Mouse (Mus musculus) left cerebral cortex, adult 11 months (tissue): ENCODE results near the gene Pilrb1.

Experiments
- DNase-seq: peaks from one replicate; pipeline ENCODE4 v3.0.0; 2022; ENCODE audit warnings: low spot score

Pilrb1 gene

DNA sequence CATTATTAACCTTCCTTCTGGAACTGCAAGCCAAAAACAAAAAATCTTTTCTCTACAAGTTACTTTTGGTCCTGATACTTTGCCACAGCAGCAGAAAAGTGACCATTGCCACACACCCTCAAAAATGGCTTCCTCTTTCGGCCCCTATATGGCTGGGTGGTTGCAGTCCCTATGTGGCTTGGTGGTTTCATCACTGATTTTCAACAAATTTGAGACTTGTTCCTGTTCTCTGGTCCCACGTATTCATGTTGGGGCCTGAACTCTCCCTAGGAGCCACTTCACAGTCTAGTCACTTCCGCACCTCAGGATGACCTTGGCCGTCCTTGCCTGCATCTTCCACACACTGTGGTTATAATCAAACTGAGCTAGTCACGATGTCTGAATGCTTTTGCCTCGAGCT, 29.2 kb downstream of the Pilrb1 start:
- DNase-seq: no peak

DNA sequence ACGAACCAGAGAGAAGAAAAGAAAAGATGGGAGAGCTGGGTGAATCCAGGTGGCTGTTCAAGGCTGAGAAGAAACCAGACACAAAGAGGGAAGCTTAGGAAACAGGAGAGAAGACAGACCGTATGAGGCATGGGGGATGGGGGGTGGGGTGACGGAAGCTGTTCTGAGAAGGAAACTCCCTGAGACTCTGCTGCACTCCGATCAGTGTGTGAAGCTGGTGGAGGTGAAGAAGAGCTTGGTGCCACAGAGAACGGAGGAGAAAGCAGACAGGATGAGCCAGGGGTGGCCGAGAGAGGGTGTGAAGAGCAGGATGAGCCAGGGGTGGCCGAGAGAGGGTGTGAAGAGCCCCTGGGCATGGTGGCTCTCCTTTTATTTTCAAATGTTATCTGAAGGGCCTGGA, 31.5 kb downstream of the Pilrb1 start:
- DNase-seq: no peak

GRCm38 (mm10) chr5:137825971-137826370, 31.9 kb downstream of the Pilrb1 start:
- DNase-seq: no peak

DNA sequence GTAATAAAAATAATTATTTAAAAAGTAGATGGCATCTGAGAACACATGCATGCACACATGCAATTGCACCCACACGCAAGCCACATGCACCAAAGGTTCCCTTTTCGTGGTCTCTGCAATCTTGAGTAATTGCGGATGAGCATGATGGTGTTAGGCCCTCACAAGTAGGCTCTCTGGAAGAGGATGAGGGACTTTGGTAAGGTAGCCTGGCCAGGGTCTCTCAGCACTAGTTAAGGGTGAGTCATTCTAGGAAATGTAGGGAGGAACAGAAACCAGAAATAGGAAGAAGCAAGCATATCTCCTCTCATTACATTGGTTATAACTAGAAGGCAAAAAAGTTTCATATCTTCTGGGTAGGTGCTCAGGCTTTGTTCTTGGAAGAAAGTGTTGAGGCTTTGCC, 32.9 kb downstream of the Pilrb1 start:
- DNase-seq: no peak

GRCm38 (mm10) chr5:137823455-137824045, 34.4 kb downstream of the Pilrb1 start:
- DNase-seq: no peak

DNA sequence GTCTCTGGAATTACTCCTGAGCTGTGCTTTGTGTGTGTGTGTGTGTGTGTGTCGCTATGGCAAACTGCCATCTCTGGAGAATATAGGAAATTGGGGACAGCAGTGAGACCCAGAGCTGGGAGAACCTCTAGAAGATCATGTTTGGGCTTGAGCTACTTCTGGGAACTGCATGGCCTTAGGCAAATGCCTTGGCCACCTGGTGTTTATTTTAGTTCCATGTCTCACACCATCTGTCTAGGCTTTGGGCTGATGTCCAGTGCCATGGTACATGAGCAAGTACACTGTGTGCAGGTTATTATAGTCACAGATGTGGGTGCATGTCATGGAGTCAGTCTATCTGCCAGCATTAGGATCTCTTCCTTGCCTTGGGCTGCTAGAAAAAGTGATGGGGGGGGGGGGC, 35.3 kb downstream of the Pilrb1 start:
- no peak for DNase-seq

DNA sequence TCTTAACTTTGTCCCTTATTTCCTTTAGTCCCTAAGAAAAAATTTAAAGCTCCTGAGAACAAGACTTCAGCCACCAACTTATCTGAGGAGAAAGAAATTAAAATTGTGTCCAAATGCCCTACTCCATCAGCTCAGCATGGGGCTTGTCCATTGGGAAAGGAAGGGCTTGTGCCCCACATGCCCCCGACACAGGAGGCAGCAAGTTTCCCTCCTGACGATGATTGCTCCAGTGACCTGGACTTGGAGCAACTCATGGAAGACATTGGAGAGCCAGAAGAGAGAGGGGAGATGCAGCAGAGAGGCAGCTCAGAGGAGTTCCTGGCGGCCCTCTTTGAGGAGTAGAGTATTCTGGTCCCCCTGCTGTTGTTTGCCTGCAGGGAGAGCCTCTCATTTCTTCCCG, 35.8 kb downstream of the Pilrb1 start:
- DNase-seq: no peak

DNA sequence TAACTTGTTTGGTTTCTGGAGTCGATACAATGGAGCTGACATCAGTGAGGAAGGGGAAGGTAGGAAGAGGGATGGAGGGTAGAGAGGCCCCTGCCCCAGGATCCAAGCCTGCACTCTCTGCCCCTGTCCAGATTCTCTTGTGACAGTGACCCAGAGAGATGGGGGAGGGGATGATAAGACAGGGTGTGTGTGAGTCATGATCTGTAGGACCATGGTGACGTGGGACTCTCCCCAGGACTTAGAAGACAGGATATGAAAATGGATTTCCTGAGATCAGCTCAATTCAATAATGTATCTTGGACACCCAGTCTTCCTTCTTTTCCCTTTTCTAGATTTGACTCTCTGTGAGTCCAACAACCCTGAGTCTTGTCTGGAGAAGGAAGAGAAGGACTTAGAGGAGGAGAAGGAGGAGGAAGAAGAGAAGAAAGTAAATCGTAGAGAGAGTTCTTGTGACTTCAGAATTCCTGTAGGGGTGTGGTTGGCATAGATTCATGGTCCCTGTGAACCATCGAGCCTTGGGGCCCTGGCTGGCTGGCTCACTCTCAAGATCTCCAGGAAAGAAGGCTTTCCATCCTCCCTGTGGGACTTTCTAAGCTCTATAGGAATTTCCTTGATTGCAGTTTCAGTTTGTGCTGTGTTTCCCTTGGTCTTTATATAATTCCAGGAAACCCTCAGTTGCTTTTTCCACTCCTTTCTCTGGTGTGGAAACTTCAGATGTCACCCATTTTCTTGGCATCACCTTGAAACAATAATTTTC, 40.3 kb downstream of the Pilrb1 start:
- no peak for DNase-seq

DNA sequence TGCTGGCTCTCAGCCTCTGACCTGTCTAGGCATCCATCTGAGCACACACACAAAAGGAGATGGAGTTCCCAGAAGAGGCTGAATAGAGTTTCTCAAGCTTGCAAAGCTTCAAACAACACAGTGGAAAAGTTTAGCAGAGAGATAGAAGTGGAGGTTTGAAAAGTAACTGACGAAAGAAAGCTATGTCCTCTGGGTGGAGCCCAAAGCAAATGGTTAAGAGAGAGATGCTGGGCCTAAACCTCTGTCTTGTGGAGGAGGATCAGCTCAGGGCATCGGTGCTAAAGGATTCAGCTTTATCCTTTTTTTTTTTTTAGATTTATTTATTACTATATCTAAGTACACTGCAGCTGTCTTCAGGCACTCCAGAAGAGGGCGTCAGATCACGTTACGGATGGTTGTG, 49.6 kb downstream of the Pilrb1 start:
- DNase-seq: no peak

GRCm38 (mm10) chr5:137806158-137806557, 51.7 kb downstream of the Pilrb1 start:
- DNase-seq: no peak
